Mouse (Mus musculus): ENCODE measurements around the gene Fstl4. TPM values are rescaled to one million over a fixed set of nuclear protein-coding genes. Genes with fewer than 3 reads are reported as not detected.
A peak's percentile ranks its signal among the peaks of the same experiment; 100 is the strongest.

Fstl4 gene
- polyA plus RNA-seq, 1 experiment from 2014 or later: 2.3 TPM

DNA sequence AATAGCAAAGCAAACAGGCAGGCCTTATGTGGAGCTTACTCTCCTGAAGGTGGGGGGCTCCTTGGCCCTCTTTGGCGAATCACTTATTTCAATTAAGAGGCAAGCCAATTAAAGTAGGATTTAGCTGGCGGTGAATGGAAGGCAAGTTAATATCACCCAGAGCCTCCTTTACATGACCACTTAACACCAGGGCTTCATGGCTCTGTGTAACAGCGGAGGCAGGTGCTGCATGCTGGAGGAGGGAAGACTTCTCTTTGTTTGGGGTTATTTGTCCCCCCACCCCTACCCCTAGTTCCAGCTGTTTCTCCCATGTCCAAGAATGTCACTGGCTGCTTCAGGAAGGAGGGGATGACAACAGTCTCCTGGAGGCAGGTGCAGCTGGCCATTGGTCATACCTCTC, 10.9 kb downstream of the Fstl4 start:
- no peak overlapping the region for H3K4me3 ChIP-seq
- H3K36me3 ChIP-seq (ENCODE audit: poor library complexity, severe bottlenecking): no peaks in the 10 kb centered on the region
- no peaks in the 10 kb centered on the region for H3K9me3 ChIP-seq (replicated peaks)
- H3K4me1 ChIP-seq: peaks cover 25% of the 10 kb centered on the region
- ATAC-seq: no peak
- 0 out of 2 replicates have a peak, but pooled peaks cover 8% of the 10 kb centered on the region for H3K27me3 ChIP-seq
- 11% methylated on average over 3 of the region's 3 CpGs for WGBS
- peak overlapping the region; percentile 8; the same call in 1 of the 2 replicates for H3K4me2 ChIP-seq
- no peak overlapping the region for H3K27ac ChIP-seq
- H3K9ac ChIP-seq: peak overlapping the region; percentile 8; the same call in 1 of the 2 replicates

DNA sequence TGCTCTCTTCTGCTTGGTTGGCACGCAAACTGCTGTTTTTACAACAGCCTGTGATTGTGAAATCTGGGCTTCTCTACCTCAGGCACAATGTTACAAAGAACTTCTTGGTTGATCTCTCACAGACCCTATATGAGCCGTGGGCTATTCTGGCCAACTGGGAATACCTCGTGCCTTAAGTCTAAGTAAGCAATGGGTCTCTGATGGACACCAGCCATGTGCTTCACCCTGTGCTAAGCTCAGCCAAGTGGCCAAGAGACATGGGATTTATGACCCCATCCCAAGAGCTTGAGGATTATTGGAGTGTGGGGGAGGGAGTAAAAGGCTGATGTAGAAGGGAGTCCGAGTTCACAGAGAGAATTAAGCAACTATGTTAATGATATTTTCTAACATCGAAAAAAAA, 18.0 kb downstream of the Fstl4 start:
- Histone ChIP-seq H3K27me3 (no peaks in the 10 kb centered on the region), H3K4me3 (no peak overlapping the region), H3K9me3 (replicated peaks) (no peaks in the 10 kb centered on the region), H3K27ac (no peak overlapping the region), H3K4me2 (no peak overlapping the region), H3K36me3 (ENCODE audit: poor library complexity, severe bottlenecking) (no peaks in the 10 kb centered on the region), H3K9ac (no peak overlapping the region), H3K4me1 (peaks cover 14% of the 10 kb centered on the region)
- 93% methylated on average over 5 of the region's 5 CpGs for WGBS
- ATAC-seq: no peak

DNA sequence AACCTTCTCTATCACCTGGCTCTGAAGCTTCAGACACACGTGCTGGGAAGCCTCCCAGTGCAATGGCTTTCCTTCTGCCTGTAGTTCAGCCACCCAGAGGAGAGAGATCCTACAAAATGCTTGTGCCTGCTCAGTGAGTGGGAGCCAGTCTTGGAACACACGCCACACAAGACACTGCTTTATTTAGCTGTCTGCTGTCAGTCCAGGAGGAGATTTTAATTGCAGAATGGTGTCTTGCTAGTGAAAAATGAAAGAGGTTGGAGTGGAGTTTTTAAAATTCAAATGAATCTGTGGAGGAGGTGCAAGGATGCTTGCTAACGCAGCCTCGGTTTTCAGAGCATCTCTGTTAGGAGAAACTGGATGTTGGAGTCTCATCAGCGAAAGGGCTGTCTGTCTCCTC, 29.9 kb downstream of the Fstl4 start:
- H3K9me3 ChIP-seq (replicated peaks): no peaks in the 10 kb centered on the region
- H3K4me1 ChIP-seq: no peaks in the 10 kb centered on the region
- no peak for ATAC-seq
- no peak overlapping the region for H3K27ac ChIP-seq
- no peak overlapping the region for H3K4me3 ChIP-seq
- H3K27me3 ChIP-seq: no peaks in the 10 kb centered on the region
- WGBS: 68% methylated on average over 5 of the region's 5 CpGs
- no peak overlapping the region for H3K4me2 ChIP-seq
- H3K9ac ChIP-seq: no peak overlapping the region
- no peaks in the 10 kb centered on the region for H3K36me3 ChIP-seq (ENCODE audit: poor library complexity, severe bottlenecking)

DNA sequence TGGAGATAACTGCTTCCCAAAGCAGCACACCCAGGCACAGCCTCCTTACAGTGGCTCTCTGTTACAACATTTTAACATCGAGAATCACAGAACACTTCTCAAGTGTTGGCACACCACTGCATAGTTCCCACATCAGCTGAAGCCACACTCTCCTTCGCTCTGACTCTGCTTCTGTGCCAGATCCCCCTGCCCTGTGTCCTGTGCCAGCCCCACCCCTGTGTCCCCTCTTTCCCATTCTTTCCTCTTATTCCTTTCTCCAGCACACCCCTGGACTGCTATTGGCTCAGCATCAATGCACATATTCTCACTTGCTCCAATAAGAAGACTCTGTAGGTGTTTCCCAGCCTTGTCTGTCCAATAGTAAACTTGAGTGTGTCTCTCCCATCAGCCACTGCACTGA, 45.1 kb downstream of the Fstl4 start:
- Histone ChIP-seq H3K9me3 (replicated peaks) (no peaks in the 10 kb centered on the region), H3K4me3 (no peak overlapping the region), H3K27ac (no peak overlapping the region), H3K27me3 (no peaks in the 10 kb centered on the region), H3K36me3 (ENCODE audit: poor library complexity, severe bottlenecking) (no peaks in the 10 kb centered on the region), H3K4me1 (no peaks in the 10 kb centered on the region), H3K4me2 (no peak overlapping the region), H3K9ac (no peak overlapping the region)
- ATAC-seq: no peak
- 74% methylated on average over 2 of the region's 2 CpGs for WGBS

DNA sequence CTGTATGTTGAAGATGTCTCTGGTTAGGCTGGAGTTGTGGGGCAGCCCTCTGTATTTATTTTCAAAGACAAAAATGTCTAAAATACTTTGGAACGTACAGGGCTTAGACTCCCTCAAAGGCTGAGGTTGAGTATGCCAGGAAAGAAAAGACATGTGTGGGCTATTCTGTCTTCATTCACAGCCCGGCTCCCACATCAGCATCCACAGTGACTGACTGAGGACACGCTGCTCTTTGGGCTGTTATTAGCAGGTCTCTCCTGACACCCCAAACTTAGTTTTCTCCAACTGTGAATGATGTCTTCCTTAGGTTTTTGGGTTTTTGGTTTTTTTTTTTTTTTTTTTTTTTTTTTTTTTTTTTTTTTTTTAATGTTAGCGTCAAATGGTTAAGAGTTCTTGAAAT, 51.6 kb downstream of the Fstl4 start:
- no peak overlapping the region for H3K27ac ChIP-seq
- peaks cover 4% of the 10 kb centered on the region; the same call in 1 of the 2 replicates for H3K4me1 ChIP-seq
- no peaks in the 10 kb centered on the region for H3K27me3 ChIP-seq
- H3K36me3 ChIP-seq (ENCODE audit: poor library complexity, severe bottlenecking): no peaks in the 10 kb centered on the region
- WGBS: 89% methylated on average over 4 of the region's 4 CpGs
- H3K4me2 ChIP-seq: no peak overlapping the region
- H3K9me3 ChIP-seq (replicated peaks): no peaks in the 10 kb centered on the region
- H3K4me3 ChIP-seq: no peak overlapping the region
- H3K9ac ChIP-seq: no peak overlapping the region
- ATAC-seq: no peak

DNA sequence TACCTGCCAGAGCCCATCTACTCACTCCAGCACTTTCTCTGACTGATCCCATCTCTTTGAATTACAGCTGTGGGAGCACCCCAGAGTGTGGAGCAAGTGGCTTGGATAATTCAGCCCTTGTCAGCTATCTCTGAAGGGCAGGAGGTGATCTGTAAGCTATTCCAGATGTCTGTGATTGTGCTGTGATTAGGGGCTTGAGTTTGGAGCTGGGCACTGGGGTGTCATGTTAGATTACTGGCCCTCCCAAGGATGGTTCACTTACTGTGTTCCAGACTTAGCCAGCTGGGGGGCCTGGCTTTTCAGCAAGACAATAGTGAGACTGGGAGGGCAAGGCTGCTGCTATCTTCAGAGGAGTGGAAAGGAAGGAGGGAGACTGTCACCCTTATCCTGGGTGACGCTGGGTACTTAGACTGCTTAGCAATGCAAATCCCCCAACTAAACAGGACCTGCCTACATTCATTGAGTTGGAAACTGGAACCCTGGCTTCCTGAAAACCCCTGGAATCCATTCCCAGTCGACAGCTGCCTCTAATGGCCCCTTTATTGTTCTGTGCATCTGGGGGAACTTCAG, 56.0 kb downstream of the Fstl4 start:
- Histone ChIP-seq H3K27ac (no peak overlapping the region), H3K4me1 (peaks cover 4% of the 10 kb centered on the region; the same call in 1 of the 2 replicates), H3K36me3 (ENCODE audit: poor library complexity, severe bottlenecking) (no peaks in the 10 kb centered on the region), H3K9me3 (replicated peaks) (no peaks in the 10 kb centered on the region; the same call in 1 of the 2 replicates), H3K9ac (no peak overlapping the region), H3K27me3 (no peaks in the 10 kb centered on the region), H3K4me3 (no peak overlapping the region), H3K4me2 (no peak overlapping the region)
- no peak for ATAC-seq
- 2% methylated on average over 2 of the region's 2 CpGs for WGBS

DNA sequence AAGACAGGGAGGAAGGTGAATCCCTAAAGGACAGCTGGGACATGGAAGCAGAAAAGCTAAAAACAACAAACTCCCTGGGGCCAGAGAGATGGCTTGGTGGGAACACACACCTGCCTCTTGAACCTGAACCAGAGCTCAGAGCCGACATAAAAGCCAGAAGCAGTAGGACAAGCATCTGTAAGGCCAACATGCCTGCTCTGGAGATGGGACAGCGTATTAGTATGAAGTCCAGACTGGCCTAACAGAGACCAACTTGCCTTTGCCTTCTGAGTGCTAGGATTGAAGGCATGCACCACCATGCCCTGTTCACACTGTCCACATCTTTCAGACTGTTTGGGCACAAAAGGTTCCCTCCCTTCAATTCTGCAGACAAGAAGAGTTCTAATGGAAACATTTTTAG, 62.2 kb downstream of the Fstl4 start:
- H3K9me3 ChIP-seq (replicated peaks): no peaks in the 10 kb centered on the region; the same call in 1 of the 2 replicates
- no peak overlapping the region for H3K4me2 ChIP-seq
- no peak overlapping the region for H3K4me3 ChIP-seq
- no peaks in the 10 kb centered on the region for H3K36me3 ChIP-seq (ENCODE audit: poor library complexity, severe bottlenecking)
- no peaks in the 10 kb centered on the region for H3K4me1 ChIP-seq
- H3K27ac ChIP-seq: no peak overlapping the region
- no peaks in the 10 kb centered on the region for H3K27me3 ChIP-seq
- WGBS: 89% methylated on average over 2 of the region's 2 CpGs
- no peak overlapping the region for H3K9ac ChIP-seq
- no peak for ATAC-seq

DNA sequence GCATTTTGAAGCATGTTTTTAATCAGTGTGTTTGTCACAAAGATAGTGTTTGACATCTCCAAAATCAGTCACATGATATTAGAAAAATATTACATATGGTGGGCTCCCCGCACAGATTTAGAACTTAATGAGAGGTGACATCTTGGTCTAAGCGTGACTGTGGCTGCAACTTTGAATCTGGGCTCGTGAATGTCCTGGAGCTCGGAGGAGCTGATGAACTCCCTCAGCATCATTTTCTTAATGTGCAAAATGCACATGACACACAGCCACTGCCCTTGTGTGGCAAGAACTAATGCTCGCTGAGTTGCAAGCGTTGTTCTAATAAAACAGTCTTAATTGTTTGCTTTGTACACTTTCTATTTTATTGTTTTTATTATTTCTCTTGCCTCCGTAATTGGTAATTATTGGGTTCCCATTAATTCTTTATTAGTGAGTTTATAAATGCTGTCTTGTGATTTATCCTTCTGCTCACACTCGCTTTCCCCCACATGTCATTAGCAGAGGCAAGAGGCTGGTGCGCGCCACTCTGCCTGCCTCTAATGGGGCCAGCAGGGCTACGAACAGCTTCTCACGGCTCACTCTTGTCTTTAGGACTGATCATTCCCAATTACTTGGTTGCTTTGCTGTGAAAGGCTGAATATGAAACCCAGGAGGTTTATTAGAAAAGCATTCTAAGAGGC, 67.3 kb downstream of the Fstl4 start:
- no peaks in the 10 kb centered on the region for H3K9me3 ChIP-seq (replicated peaks)
- H3K27ac ChIP-seq: no peak overlapping the region
- H3K4me2 ChIP-seq: no peak overlapping the region
- H3K4me1 ChIP-seq: peaks cover 5% of the 10 kb centered on the region
- no peaks in the 10 kb centered on the region for H3K36me3 ChIP-seq (ENCODE audit: poor library complexity, severe bottlenecking)
- H3K27me3 ChIP-seq: no peaks in the 10 kb centered on the region
- no peak overlapping the region for H3K4me3 ChIP-seq
- 45% methylated on average over 12 of the region's 12 CpGs for WGBS
- ATAC-seq: no peak
- no peak overlapping the region for H3K9ac ChIP-seq

DNA sequence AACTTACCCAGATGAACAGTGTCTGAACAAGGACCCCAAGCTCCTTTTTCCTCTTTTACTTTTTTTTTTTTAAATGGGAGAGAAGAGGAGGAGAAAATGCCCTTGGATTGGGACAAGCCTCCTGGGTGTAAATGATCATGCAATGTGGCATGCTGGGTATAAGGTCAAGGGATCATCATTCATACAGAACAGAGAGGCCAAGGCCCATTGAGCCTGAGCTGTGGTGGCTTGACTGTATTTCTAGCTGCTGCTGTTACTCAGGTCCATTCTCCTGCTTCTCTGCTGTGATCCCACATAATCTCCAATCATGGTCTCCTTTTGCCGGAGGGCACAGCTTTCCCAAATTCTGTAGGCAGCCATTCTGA, 67.9 kb downstream of the Fstl4 start:
- no peak overlapping the region for H3K27ac ChIP-seq
- H3K9ac ChIP-seq: no peak overlapping the region
- no peak for ATAC-seq
- H3K4me2 ChIP-seq: no peak overlapping the region
- no peaks in the 10 kb centered on the region for H3K27me3 ChIP-seq
- H3K4me3 ChIP-seq: no peak overlapping the region
- H3K4me1 ChIP-seq: peaks cover 5% of the 10 kb centered on the region
- no peaks in the 10 kb centered on the region for H3K9me3 ChIP-seq (replicated peaks)
- 79% methylated on average over 1 of the region's 1 CpGs for WGBS
- no peaks in the 10 kb centered on the region for H3K36me3 ChIP-seq (ENCODE audit: poor library complexity, severe bottlenecking)

DNA sequence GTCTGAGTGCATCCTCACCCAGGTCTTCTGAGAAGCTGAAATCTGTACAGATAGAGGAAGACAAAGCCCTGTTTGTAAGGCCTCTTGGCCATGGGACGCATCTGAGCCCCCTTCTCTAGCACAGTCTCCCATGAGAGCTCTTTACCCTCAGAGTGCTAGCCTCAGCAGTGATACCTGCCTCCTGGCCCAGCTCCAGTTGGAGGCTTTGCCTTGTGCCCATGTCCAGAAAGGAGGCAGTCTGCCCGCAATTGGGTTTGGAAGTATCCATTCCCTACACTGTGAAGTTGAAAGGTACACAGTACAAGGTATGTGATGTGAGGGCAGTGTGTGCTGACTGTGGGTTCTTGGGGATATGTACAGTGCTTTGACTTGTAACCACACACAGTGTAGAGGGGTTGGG, 84.3 kb downstream of the Fstl4 start:
- H3K4me3 ChIP-seq: no peak overlapping the region
- no peaks in the 10 kb centered on the region for H3K27me3 ChIP-seq
- H3K36me3 ChIP-seq (ENCODE audit: poor library complexity, severe bottlenecking): no peaks in the 10 kb centered on the region
- no peaks in the 10 kb centered on the region for H3K9me3 ChIP-seq (replicated peaks)
- no peak for ATAC-seq
- H3K9ac ChIP-seq: no peak overlapping the region
- WGBS: 92% methylated on average over 2 of the region's 2 CpGs
- no peaks in the 10 kb centered on the region for H3K4me1 ChIP-seq
- H3K4me2 ChIP-seq: no peak overlapping the region
- no peak overlapping the region for H3K27ac ChIP-seq

DNA sequence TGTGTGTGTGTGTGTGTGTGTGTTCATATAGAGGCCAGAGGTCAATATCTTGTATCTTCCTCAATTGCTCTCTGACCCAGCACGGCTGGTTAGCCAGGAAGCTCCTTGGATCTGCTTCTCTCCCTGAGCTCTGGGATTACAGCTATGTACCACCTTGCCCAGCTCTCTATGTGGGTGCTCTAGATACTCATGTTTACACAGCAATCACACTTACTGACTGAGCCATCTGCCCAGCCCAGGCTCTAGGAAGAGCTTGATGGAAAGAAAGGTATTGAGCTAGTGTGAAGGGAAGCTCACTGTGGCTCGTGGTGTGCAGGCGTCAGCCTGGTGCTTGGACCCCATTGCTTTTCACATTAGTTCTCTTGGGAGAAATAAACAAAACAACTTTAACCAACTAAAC, 85.6 kb downstream of the Fstl4 start:
- no peak for ATAC-seq
- H3K4me2 ChIP-seq: no peak overlapping the region
- 87% methylated on average over 3 of the region's 3 CpGs for WGBS
- H3K36me3 ChIP-seq (ENCODE audit: poor library complexity, severe bottlenecking): no peaks in the 10 kb centered on the region
- H3K4me1 ChIP-seq: no peaks in the 10 kb centered on the region
- H3K4me3 ChIP-seq: no peak overlapping the region
- H3K27ac ChIP-seq: no peak overlapping the region
- H3K27me3 ChIP-seq: no peaks in the 10 kb centered on the region
- no peaks in the 10 kb centered on the region for H3K9me3 ChIP-seq (replicated peaks)
- H3K9ac ChIP-seq: no peak overlapping the region

DNA sequence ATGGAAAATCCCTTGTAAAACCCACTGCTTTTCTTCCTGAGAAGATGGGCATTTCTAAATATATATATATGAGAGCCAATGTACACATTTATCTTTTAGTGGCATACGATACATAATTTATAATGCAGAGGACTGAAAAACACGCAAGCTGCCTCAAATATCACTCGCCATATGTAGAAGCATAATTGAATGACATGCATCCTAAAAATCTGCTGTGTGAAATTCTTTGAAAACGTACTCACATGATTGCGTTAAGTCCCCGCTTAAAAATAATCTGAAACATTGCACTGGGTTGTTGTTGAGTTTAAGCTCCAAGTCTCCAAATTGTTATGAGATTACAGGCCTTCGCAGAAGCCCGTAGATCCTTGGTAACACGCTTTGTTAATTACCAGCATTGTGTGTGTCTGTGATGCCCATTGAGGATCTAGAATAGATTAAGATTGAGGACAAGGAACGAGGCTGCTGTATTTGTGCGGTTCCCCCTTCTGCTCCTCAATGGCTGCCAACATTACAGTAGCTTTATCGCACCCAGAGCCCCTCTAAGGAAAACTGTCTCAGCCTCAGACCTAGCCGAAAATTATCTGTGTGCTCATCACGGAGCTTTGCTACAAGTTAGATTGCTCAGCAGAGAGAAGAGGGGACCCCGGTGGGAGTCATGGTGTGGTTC, 108.5 kb downstream of the Fstl4 start:
- no peaks in the 10 kb centered on the region for H3K4me1 ChIP-seq
- no peak overlapping the region for H3K4me3 ChIP-seq
- H3K36me3 ChIP-seq (ENCODE audit: poor library complexity, severe bottlenecking): no peaks in the 10 kb centered on the region
- peaks cover 7% of the 10 kb centered on the region; the same call in 1 of the 2 replicates for H3K9me3 ChIP-seq (replicated peaks)
- no peak for ATAC-seq
- WGBS: 90% methylated on average over 15 of the region's 15 CpGs
- H3K27me3 ChIP-seq: no peaks in the 10 kb centered on the region
- no peak overlapping the region for H3K9ac ChIP-seq
- H3K27ac ChIP-seq: 0 out of 2 replicates have a peak overlapping the region, but pooled peaks have one; percentile 6
- H3K4me2 ChIP-seq: no peak overlapping the region

Measured in forebrain, embryonic 13.5 days (tissue).